Mouse (Mus musculus) thymus, adult 2 months (tissue): ENCODE data around the gene Vmn1r181. TPM values are rescaled to one million over a fixed set of nuclear protein-coding genes. Genes with fewer than 3 reads are reported as not detected.
A peak's percentile ranks its signal among the peaks of the same experiment; 100 is the strongest.
"Not testable (repeated sequence)": the region's sequence is repeated elsewhere in the genome, so short reads cannot be mapped to it uniquely, and the experiment has no call there.

ENCODE experiments used
- DNase-seq: peaks from one replicate; pipeline ENCODE4 v3.0.0; 2021
- H3K27ac ChIP-seq: fragments of 200-500 bp; 2 replicates; pipeline ENCODE4 v1.5.1; 2012; ENCODE audit warnings: low read length, control low read depth; ENCODE audit not compliant: control insufficient read depth, insufficient read depth
- H3K27me3 ChIP-seq: fragments of 200-500 bp; 2 replicates; pipeline ENCODE4 v1.6.1; 2012; ENCODE audit warnings: mild to moderate bottlenecking, low read length, moderate library complexity, mixed read lengths; ENCODE audit not compliant: control insufficient read depth, insufficient read depth
- H3K36me3 ChIP-seq: fragments of 200-500 bp; 2 replicates; pipeline ENCODE4 v1.6.1; 2012; ENCODE audit warnings: mild to moderate bottlenecking, low read length, moderate library complexity; ENCODE audit not compliant: control insufficient read depth, insufficient read depth
- H3K4me1 ChIP-seq: fragments of 200-500 bp; replicated peaks from 2 replicates; pipeline ENCODE4 v1.6.1; 2012; ENCODE audit warnings: low read length; ENCODE audit not compliant: control insufficient read depth, insufficient read depth
- H3K4me3 ChIP-seq: fragments of 200-500 bp; 2 replicates; pipeline ENCODE4 v1.5.1; 2012; ENCODE audit warnings: mild to moderate bottlenecking, low read length, control low read depth, moderate library complexity; ENCODE audit not compliant: control insufficient read depth, insufficient read depth
- CTCF ChIP-seq: fragments of 200-500 bp; IDR thresholded peaks from 2 replicates; pipeline ENCODE4 v1.5.1; 2012; ENCODE audit warnings: mild to moderate bottlenecking, control low read depth, low read length, moderate library complexity, borderline replicate concordance; ENCODE audit not compliant: control insufficient read depth, poor library complexity, insufficient read depth; ENCODE audit errors: extremely low read depth
- POLR2A ChIP-seq: fragments of 200-500 bp; IDR thresholded peaks from 2 replicates; pipeline ENCODE4 v1.6.1; 2012; ENCODE audit warnings: mild to moderate bottlenecking, low read length, control low read depth, moderate library complexity; ENCODE audit not compliant: control insufficient read depth, poor library complexity, insufficient read depth; ENCODE audit errors: extremely low read depth
- WGBS: fragments of 180-500 bp; shearing (Covaris S2); methylation state at CpG from one replicate; pipeline ENCODE4 v1.1.7; 2018; 5-methylcytosine and 5-hydroxymethylcytosine counted together
- polyA plus RNA-seq: library from polyadenylated mRNA; depleted of rRNA; stranded (reverse); fragments of >200 nt; gene quantifications from 2 replicates; pipeline ENCODE4 v1.2.3, GENCODE M21; 2012; rRNA removed

Vmn1r181 gene
- not detected in 2 replicates for polyA plus RNA-seq

DNA sequence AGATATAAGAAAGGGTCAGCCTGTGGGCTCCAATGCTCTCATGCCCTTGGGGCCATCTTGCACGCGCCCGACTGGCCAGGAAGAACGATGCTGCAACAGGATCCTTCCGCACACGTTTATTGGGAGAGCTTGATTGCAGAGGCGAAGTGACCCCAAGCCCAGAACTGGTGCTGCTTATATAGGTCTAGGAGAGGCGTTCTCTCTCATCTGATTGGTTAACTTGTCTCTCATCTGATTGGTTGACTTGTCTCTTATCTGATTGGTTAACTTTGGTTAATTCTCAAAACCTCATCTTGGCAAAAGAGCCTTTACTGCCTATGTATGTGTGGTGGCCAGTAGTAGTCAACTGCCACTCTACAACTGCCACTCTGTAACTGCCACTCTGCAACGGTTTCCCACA, at the start of gene Vmn1r181:
Vmn1r181 (plus strand) TSS at position 301 of the 400 bp plus-strand sequence.
- H3K27me3 ChIP-seq, DNase-seq, H3K4me1 ChIP-seq, H3K27ac ChIP-seq, H3K36me3 ChIP-seq, H3K4me3 ChIP-seq: not testable (repeated sequence)
- WGBS, result 88% methylated on average over 9 of the region's 9 CpGs

DNA sequence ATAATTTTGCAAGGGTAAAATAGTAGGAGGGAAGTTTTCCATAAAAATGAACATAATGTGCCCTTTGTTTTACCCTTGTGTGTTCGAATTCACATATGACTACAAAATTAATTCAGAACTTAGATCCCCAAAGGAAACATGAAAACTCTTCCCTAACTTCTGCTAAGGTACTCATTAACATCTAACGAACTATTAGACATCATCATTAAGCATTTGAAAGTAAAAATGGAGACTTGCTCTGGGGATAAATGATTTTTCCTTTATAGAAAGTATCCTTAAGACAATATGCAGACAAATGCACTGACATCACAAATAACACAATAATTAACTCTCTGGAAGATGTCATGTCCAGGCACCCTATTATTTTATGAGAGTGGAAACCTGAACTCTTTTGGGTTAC, 47.7 kb upstream of the Vmn1r181 start, which contains the start of gene Vmn1r179:
Vmn1r179 (plus strand) TSS at position 301 of the 400 bp plus-strand sequence.
- no peak for DNase-seq
- Histone ChIP-seq H3K36me3 (no peaks in the 10 kb centered on the region), H3K27ac (no peak within 1 kb of the TSS), H3K4me3 (no peak within 1 kb of the TSS), H3K4me1 (no peaks in the 10 kb centered on the region), H3K27me3 (no peaks in the 10 kb centered on the region)
- WGBS, result 51% methylated on average over 2 of the region's 2 CpGs
- no peak for TF ChIP-seq CTCF
- TF ChIP-seq POLR2A, result no peak

DNA sequence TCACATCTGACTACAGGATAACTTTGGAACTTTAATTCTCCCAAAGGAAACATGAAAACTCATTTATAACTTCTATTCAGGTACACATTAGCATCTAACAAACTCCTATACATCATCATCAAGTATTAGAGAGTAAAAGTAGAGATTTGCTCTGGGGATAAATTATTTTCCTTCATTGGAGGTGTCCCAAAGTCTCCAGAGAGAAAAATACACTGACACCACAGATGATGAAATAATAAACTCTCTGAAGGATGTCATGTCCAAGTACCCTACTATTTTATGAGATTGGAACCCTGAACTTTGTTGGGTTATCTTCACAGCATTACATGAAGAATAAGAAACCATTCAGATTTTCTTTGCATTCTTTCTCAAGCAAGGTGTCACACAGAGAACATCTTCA, 24.1 kb upstream of the Vmn1r181 start, which contains the start of gene Vmn1r180:
Vmn1r180 (plus strand) TSS at position 301 of the 400 bp plus-strand sequence.
- Histone ChIP-seq H3K27ac (no peak within 1 kb of the TSS), H3K36me3 (no peaks in the 10 kb centered on the region), H3K27me3 (no peaks in the 10 kb centered on the region), H3K4me1 (no peaks in the 10 kb centered on the region), H3K4me3 (no peak within 1 kb of the TSS)
- TF ChIP-seq POLR2A, result no peak
- TF ChIP-seq CTCF, result no peak
- DNase-seq, result no peak

DNA sequence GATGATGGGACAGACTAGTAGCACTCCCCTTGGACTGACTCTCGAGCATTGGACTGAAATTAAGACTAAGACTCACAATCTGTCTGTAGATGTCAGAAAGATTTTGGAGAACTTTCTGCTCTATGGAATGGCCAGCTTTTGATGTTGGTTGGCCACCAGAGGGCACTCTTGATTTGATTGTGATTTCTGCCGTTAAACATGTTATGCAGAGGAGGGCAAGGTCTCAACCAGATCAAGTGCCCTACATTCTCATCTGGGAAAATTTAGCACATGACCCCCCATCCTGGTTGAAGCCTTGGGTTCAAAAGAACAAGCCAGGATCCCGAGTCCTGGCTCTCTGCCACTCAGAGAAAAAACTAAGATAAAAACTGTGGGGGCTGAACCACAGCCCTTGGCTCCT, 6.4 kb upstream of the Vmn1r181 start:
- H3K27ac ChIP-seq, H3K36me3 ChIP-seq, H3K4me1 ChIP-seq, H3K27me3 ChIP-seq, H3K4me3 ChIP-seq: not testable (repeated sequence)
- peak; percentile 4 for DNase-seq
- WGBS, result 34% methylated on average over 3 of the region's 3 CpGs

DNA sequence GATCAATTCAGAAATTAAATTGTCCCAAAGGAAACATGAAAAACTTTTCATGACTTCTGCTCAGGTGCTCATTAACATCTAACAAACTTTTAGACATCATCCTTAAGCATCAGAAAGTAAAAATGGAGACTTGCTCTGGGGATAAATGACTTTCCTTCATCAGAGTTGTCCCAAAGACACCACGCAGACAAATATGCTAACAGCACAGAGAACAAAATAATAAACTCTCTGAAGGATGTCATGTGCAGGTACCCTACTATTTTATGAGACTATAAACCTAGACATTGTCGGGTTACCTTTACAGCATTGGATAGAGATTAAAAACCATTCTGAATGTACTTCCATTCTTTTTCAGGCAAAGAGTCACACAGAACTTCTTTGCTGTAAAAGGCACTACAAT, 27.0 kb downstream of the Vmn1r181 start, which contains the start of gene V1rd19:
V1rd19 (plus strand) TSS at position 301 of the 400 bp plus-strand sequence.
- no peak for DNase-seq
- no peak within 1 kb of the TSS for H3K27ac ChIP-seq
- 81% methylated on average over 2 of the region's 2 CpGs for WGBS
- no peaks in the 10 kb centered on the region for H3K4me1 ChIP-seq
- TF ChIP-seq POLR2A, result no peak
- TF ChIP-seq CTCF, result no peak
- H3K36me3 ChIP-seq, result no peaks in the 10 kb centered on the region
- H3K4me3 ChIP-seq, result no peak within 1 kb of the TSS
- no peaks in the 10 kb centered on the region for H3K27me3 ChIP-seq

Other genes starting within 250 kb of the Vmn1r181 start
- not detected in 2 replicates for gene Vmn1r174, start 222.3 kb upstream of the Vmn1r181 start, polyA plus RNA-seq
- not detected in 2 replicates for gene Vmn1r175, start 164.0 kb upstream of the Vmn1r181 start, polyA plus RNA-seq
- gene Vmn1r176, start 137.2 kb upstream of the Vmn1r181 start, polyA plus RNA-seq, result not detected in 2 replicates
- not detected in 2 replicates for gene Vmn1r177, start 108.2 kb upstream of the Vmn1r181 start, polyA plus RNA-seq
- gene Vmn1r178, start 82.6 kb upstream of the Vmn1r181 start, polyA plus RNA-seq, result not detected in 2 replicates
- not detected in 2 replicates for gene Vmn1r179, start 47.6 kb upstream of the Vmn1r181 start, polyA plus RNA-seq
- not detected in 2 replicates for gene Vmn1r180, start 24.0 kb upstream of the Vmn1r181 start, polyA plus RNA-seq
- gene V1rd19, start 27.1 kb downstream of the Vmn1r181 start, polyA plus RNA-seq, result not detected in 2 replicates
- not detected in 2 replicates for gene Vmn1r183, start 78.6 kb downstream of the Vmn1r181 start, polyA plus RNA-seq
- 27.0 and 27.9 TPM in 2 replicates for gene Zfp180, start 107.3 kb downstream of the Vmn1r181 start, polyA plus RNA-seq
- 0.66 and 0.79 TPM in 2 replicates for gene Zfp112, start 137.7 kb downstream of the Vmn1r181 start, polyA plus RNA-seq
- 7.8 and 12.6 TPM in 2 replicates for gene Zfp235, start 159.6 kb downstream of the Vmn1r181 start, polyA plus RNA-seq
- gene Zfp114, start 200.4 kb downstream of the Vmn1r181 start, polyA plus RNA-seq, result 0.34 and 0.40 TPM in 2 replicates
- gene Zfp111, start 236.8 kb downstream of the Vmn1r181 start, polyA plus RNA-seq, result 0.89 and 1.1 TPM in 2 replicates